Mouse (Mus musculus): ENCODE measurements at regions not wholly inside any gene's neighbourhood (a gene's known extent, or its start where the extent isn't known, plus 50 kb on each side); places are given as distances from the start of the nearest gene placed in this dataset.

DNA sequence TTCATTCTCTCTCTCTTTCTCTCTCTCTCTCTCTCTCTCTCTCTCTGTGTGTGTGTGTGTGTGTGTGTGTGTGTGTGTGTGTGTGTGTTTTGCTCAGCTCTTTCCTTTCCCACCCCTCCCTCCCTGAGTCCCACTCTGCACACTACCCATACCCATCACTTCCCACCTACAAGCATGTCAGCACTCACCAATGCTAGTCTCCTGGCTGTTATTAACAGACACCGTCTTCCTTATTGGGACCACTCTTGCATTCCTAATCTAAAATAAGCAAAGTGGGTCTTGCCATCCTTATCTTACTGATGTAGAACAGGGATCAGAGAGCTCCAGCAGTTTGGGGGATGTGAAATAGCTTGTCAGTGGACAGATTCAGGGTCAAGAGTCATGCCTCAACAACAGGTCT, 153.3 kb upstream of the Cadm1 start:
- Histone ChIP-seq H3K9ac (ENCODE audit: insufficient read depth, low read depth) (no peak overlapping the region), H3K36me3 (replicated peaks in 1 of 2; ENCODE audit: control insufficient read depth in 1 of 2, insufficient read depth in 1 of 2, low read length in 1 of 2) (no peaks in the 10 kb centered on the region), H3K4me3 (replicated peaks in 1 of 3; ENCODE audit: low read depth in 2 of 3, low read length in 2 of 3, poor library complexity in 1 of 3) (no peak overlapping the region), H3K27me3 (replicated peaks) (no peaks in the 10 kb centered on the region), H3K4me1 (ENCODE audit: control insufficient read depth in 1 of 2, insufficient read depth in 2 of 2) (no peaks in the 10 kb centered on the region), H3K79me2 (replicated peaks; ENCODE audit: control insufficient read depth, extremely low read depth, insufficient read depth, poor library complexity, severe bottlenecking) (no peaks in the 10 kb centered on the region), H3K9me3 (replicated peaks; ENCODE audit: low read length) (peaks cover 88% of the 10 kb centered on the region), H3K27ac (ENCODE audit: insufficient read depth, low read depth) (no peak overlapping the region), H3K4me2 (ENCODE audit: insufficient read depth, low read depth, poor library complexity, severe bottlenecking) (no peak overlapping the region)
- no peak for TF ChIP-seq CTCF (conservative IDR thresholded peaks at IDR 0.05 in 1 of 2, IDR thresholded peaks at IDR 0.05 in 1 of 2; ENCODE audit: low read depth in 2 of 2, low read length in 2 of 2)
- TF ChIP-seq POLR2A (IDR thresholded peaks at IDR 0.05; ENCODE audit: low read depth, low read length) = no peak
- DNase-seq (ENCODE audit: extremely low read depth) = no peak
- in situ Hi-C loops (cut with MboI; ENCODE audit: low pct_ligation_motif_present, low pct_unique_long_range_greater_than_20kb, low sequenced_read_pairs) (no loop called here), dilution Hi-C loops (cut with MboI; ENCODE audit: extremely low pct_ligation_motif_present, extremely low pct_unique_long_range_greater_than_20kb, low sequenced_read_pairs) (no loop called here)

DNA sequence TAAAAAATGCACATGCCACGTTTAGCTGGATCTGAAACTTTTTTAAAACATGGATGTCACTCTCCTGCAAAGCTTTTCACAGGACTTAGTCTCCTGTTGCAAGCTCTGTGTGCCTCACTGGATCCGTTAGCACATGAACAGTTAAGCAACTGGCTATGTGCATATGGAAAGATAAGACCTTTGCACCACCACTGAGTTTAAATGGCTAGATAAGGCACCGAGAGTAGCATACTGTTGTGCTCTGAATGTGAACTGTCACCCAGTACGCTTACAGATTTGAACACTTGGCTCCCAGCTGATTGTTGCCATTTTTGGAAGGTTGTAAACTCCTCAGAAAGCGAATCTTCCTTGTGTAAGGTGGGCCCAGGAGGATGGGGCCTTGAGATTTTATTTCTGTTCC, 151.4 kb upstream of the Cadm1 start:
- Histone ChIP-seq H3K4me2 (ENCODE audit: insufficient read depth, low read depth, poor library complexity, severe bottlenecking) (no peak overlapping the region), H3K36me3 (replicated peaks in 1 of 2; ENCODE audit: control insufficient read depth in 1 of 2, insufficient read depth in 1 of 2, low read length in 1 of 2) (no peaks in the 10 kb centered on the region), H3K9ac (ENCODE audit: insufficient read depth, low read depth) (no peak overlapping the region), H3K27ac (ENCODE audit: insufficient read depth, low read depth) (no peak overlapping the region), H3K27me3 (replicated peaks) (no peaks in the 10 kb centered on the region), H3K9me3 (replicated peaks; ENCODE audit: low read length) (peaks cover 75% of the 10 kb centered on the region), H3K4me3 (replicated peaks in 1 of 3; ENCODE audit: low read depth in 2 of 3, low read length in 2 of 3, poor library complexity in 1 of 3) (no peak overlapping the region), H3K79me2 (replicated peaks; ENCODE audit: control insufficient read depth, extremely low read depth, insufficient read depth, poor library complexity, severe bottlenecking) (no peaks in the 10 kb centered on the region), H3K4me1 (ENCODE audit: control insufficient read depth in 1 of 2, insufficient read depth in 2 of 2) (no peaks in the 10 kb centered on the region)
- dilution Hi-C loops (cut with MboI; ENCODE audit: extremely low pct_ligation_motif_present, extremely low pct_unique_long_range_greater_than_20kb, low sequenced_read_pairs) (no loop called here), in situ Hi-C loops (cut with MboI; ENCODE audit: low pct_ligation_motif_present, low pct_unique_long_range_greater_than_20kb, low sequenced_read_pairs) (no loop called here)
- no peak for DNase-seq (ENCODE audit: extremely low read depth)
- TF ChIP-seq CHD1 (IDR thresholded peaks at IDR 0.05; ENCODE audit: low read depth, low read length) = no peak
- no peak for TF ChIP-seq NELFE (IDR thresholded peaks at IDR 0.05; ENCODE audit: low read depth, low read length)
- no peak for TF ChIP-seq RAD21 (IDR thresholded peaks at IDR 0.05; ENCODE audit: low read depth, low read length)
- no peak for TF ChIP-seq POLR2A (IDR thresholded peaks at IDR 0.05; ENCODE audit: low read depth, low read length)
- no peak for TF ChIP-seq HCFC1 (IDR thresholded peaks at IDR 0.05; ENCODE audit: low read depth, low read length)
- no peak for TF ChIP-seq MAZ (IDR thresholded peaks at IDR 0.05; ENCODE audit: low read depth, low read length)
- TF ChIP-seq ELF1 (IDR thresholded peaks at IDR 0.05; ENCODE audit: low read depth, low read length) = no peak
- no peak for TF ChIP-seq RCOR1 (conservative IDR thresholded peaks at IDR 0.05; ENCODE audit: low read depth, low read length)
- TF ChIP-seq JUN (IDR thresholded peaks at IDR 0.05; ENCODE audit: insufficient read depth, low read depth, low read length) = no peak
- no peak for TF ChIP-seq IRF4 (IDR thresholded peaks at IDR 0.05; ENCODE audit: low read depth, low read length)
- TF ChIP-seq TCF12 (IDR thresholded peaks at IDR 0.05; ENCODE audit: low read depth, low read length) = no peak
- no peak for TF ChIP-seq MXI1 (IDR thresholded peaks at IDR 0.05; ENCODE audit: low read depth, low read length)
- no peak for TF ChIP-seq USF2 (conservative IDR thresholded peaks at IDR 0.05; ENCODE audit: low read depth, low read length)
- TF ChIP-seq KAT2A (IDR thresholded peaks at IDR 0.05; ENCODE audit: insufficient replicate concordance, low read length) = no peak
- TF ChIP-seq EP300 (IDR thresholded peaks at IDR 0.05; ENCODE audit: low read length) = no peak
- no peak for TF ChIP-seq ETS1 (conservative IDR thresholded peaks at IDR 0.05; ENCODE audit: low read depth, low read length)
- TF ChIP-seq SMC3 (IDR thresholded peaks at IDR 0.05; ENCODE audit: low read depth, low read length) = no peak
- no peak for TF ChIP-seq JUND (conservative IDR thresholded peaks at IDR 0.05; ENCODE audit: low read depth, low read length)
- no peak for TF ChIP-seq MAX (IDR thresholded peaks at IDR 0.05; ENCODE audit: low read length)
